Mouse (Mus musculus) limb, embryonic 15.5 days (tissue): ENCODE measurements around the gene Mrps34. TPM values are rescaled to one million over a fixed set of nuclear protein-coding genes. Genes with fewer than 3 reads are reported as not detected.

Source experiments
- ATAC-seq: fragments of 200-750 bp; cut with Nextera tagmentation; 2 replicates; pipeline ENCODE4 v1.8.0; 2017; ENCODE audit warnings: low read depth, moderate TSS enrichment; ENCODE audit not compliant: insufficient number of reproducible peaks, low FRiP score, low TSS enrichment
- H3K27ac ChIP-seq: fragments of 300-500 bp; sonication (generic); 2 replicates; pipeline ENCODE4 v1.5.1; 2015; ENCODE audit warnings: moderate library complexity, mild to moderate bottlenecking, inconsistent platforms
- H3K27me3 ChIP-seq: fragments of 300-500 bp; sonication (generic); 2 replicates; pipeline ENCODE4 v1.6.1; 2015; ENCODE audit warnings: inconsistent platforms
- H3K36me3 ChIP-seq: fragments of 300-500 bp; sonication (generic); 2 replicates; pipeline ENCODE4 v1.6.1; 2015; ENCODE audit warnings: inconsistent platforms
- H3K4me1 ChIP-seq: fragments of 300-500 bp; sonication (generic); 2 replicates; pipeline ENCODE4 v1.6.1; 2015; ENCODE audit warnings: inconsistent platforms
- H3K4me2 ChIP-seq: fragments of 300-500 bp; sonication (generic); 2 replicates; pipeline ENCODE4 v1.6.1; 2015; ENCODE audit warnings: mild to moderate bottlenecking, inconsistent platforms
- H3K4me3 ChIP-seq: fragments of 300-500 bp; sonication (generic); 2 replicates; pipeline ENCODE4 v1.5.1; 2015; ENCODE audit warnings: mild to moderate bottlenecking, inconsistent platforms
- H3K9ac ChIP-seq: fragments of 300-500 bp; sonication (generic); 2 replicates; pipeline ENCODE4 v1.6.1; 2015; ENCODE audit warnings: inconsistent platforms
- H3K9me3 ChIP-seq: fragments of 300-500 bp; sonication (generic); 2 replicates; pipeline ENCODE4 v1.6.1; 2016; ENCODE audit warnings: inconsistent platforms
- WGBS: fragments of 180-500 bp; shearing (Covaris S2); methylation state at CpG from one replicate; pipeline ENCODE4 v1.1.7; 2015; 5-methylcytosine and 5-hydroxymethylcytosine counted together
- polyA plus RNA-seq: library from polyadenylated mRNA; unstranded; fragments of >200 nt; fragmentation: Nextera tagmentation; extraction: Ambion mirVana; gene quantifications from 2 replicates; pipeline ENCODE4 v1.2.1, GENCODE M21; 2015

The Mrps34 gene
- polyA plus RNA-seq, 1 experiment from 2014 or later: 81.9 TPM

- Histone ChIP-seq H3K4me2 (peak overlapping the region; percentile 95), H3K27ac (peak overlapping the region; percentile 89), H3K36me3 (peaks cover 67% of the 10 kb centered on the region), H3K4me1 (peaks cover 40% of the 10 kb centered on the region), H3K9me3 (no peaks in the 10 kb centered on the region), H3K4me3 (peak overlapping the region; percentile 90), H3K9ac (peak overlapping the region; percentile 92), H3K27me3 (no peaks in the 10 kb centered on the region)
- ATAC-seq: no peak
- 11% methylated on average over 23 of the region's 23 CpGs for WGBS
These were observed 790 bp downstream of the Mrps34 start for GRCm38 (mm10) chr17:24895571-24896240.

- peak within 1 kb of the TSS; percentile 90 for H3K4me3 ChIP-seq
- peaks cover 40% of the 10 kb centered on the region for H3K4me1 ChIP-seq
- no peaks in the 10 kb centered on the region for H3K9me3 ChIP-seq
- no peaks in the 10 kb centered on the region for H3K27me3 ChIP-seq
- peaks cover 67% of the 10 kb centered on the region for H3K36me3 ChIP-seq
- peak within 1 kb of the TSS; percentile 89 for H3K27ac ChIP-seq
- WGBS: 1% methylated on average over 50 of the region's 50 CpGs
- H3K9ac ChIP-seq: peak within 1 kb of the TSS; percentile 92
- no peak for ATAC-seq
- peak within 1 kb of the TSS; percentile 95 for H3K4me2 ChIP-seq
These were observed 1.5 kb downstream of the Mrps34 start, which contains the start of gene Nme3 for GRCm38 (mm10) chr17:24896241-24896992. Gene Nme3 (plus strand): TSS chr17:24896500.

- ATAC-seq: no peak
- WGBS: 34% methylated on average over 11 of the region's 11 CpGs
- H3K4me3 ChIP-seq: peak overlapping the region; percentile 90
- H3K27me3 ChIP-seq: no peaks in the 10 kb centered on the region
- peak overlapping the region; percentile 95 for H3K4me2 ChIP-seq
- peak overlapping the region; percentile 89 for H3K27ac ChIP-seq
- H3K9me3 ChIP-seq: no peaks in the 10 kb centered on the region
- peaks cover 68% of the 10 kb centered on the region for H3K36me3 ChIP-seq
- H3K9ac ChIP-seq: peak overlapping the region; percentile 92
- H3K4me1 ChIP-seq: peaks cover 40% of the 10 kb centered on the region
These were observed 2.0 kb downstream of the Mrps34 start for GRCm38 (mm10) chr17:24896993-24897269.

- Histone ChIP-seq H3K27me3 (no peaks in the 10 kb centered on the region), H3K4me3 (peak overlapping the region; percentile 90), H3K4me1 (peaks cover 40% of the 10 kb centered on the region), H3K36me3 (peaks cover 68% of the 10 kb centered on the region), H3K4me2 (0 out of 2 replicates have a peak overlapping the region, but pooled peaks have one; percentile 10), H3K9me3 (no peaks in the 10 kb centered on the region), H3K27ac (no peak overlapping the region), H3K9ac (no peak overlapping the region)
- ATAC-seq: no peak
- WGBS: 82% methylated on average over 4 of the region's 4 CpGs
These were observed 2.7 kb downstream of the Mrps34 start for GRCm38 (mm10) chr17:24897600-24897999.

- Histone ChIP-seq H3K4me2 (0 out of 2 replicates have a peak overlapping the region, but pooled peaks have one; percentile 10), H3K27me3 (no peaks in the 10 kb centered on the region), H3K4me3 (no peak overlapping the region), H3K4me1 (peaks cover 40% of the 10 kb centered on the region), H3K27ac (no peak overlapping the region), H3K9me3 (no peaks in the 10 kb centered on the region), H3K9ac (no peak overlapping the region), H3K36me3 (peaks cover 68% of the 10 kb centered on the region)
- 78% methylated on average over 4 of the region's 4 CpGs for WGBS
- ATAC-seq: no peak
These were observed 3.3 kb downstream of the Mrps34 start for GRCm38 (mm10) chr17:24898041-24898854.

- H3K4me3 ChIP-seq: no peak overlapping the region
- 76% methylated on average over 5 of the region's 5 CpGs for WGBS
- no peak overlapping the region for H3K9ac ChIP-seq
- H3K27me3 ChIP-seq: no peaks in the 10 kb centered on the region
- no peak for ATAC-seq
- no peaks in the 10 kb centered on the region for H3K9me3 ChIP-seq
- H3K27ac ChIP-seq: no peak overlapping the region
- H3K4me2 ChIP-seq: no peak overlapping the region
- peaks cover 31% of the 10 kb centered on the region for H3K4me1 ChIP-seq
- H3K36me3 ChIP-seq: peaks cover 72% of the 10 kb centered on the region
These were observed 4.2 kb downstream of the Mrps34 start for GRCm38 (mm10) chr17:24899153-24899552.

GRCm38 (mm10) chr17:24900014-24900413 lies 5.1 kb downstream of the Mrps34 start:
- Histone ChIP-seq H3K27ac (no peak overlapping the region), H3K4me2 (no peak overlapping the region), H3K9ac (no peak overlapping the region), H3K27me3 (no peaks in the 10 kb centered on the region), H3K9me3 (no peaks in the 10 kb centered on the region), H3K4me1 (peaks cover 27% of the 10 kb centered on the region), H3K36me3 (peaks cover 80% of the 10 kb centered on the region), H3K4me3 (no peak overlapping the region)
- no peak for ATAC-seq
- 89% methylated on average over 6 of the region's 6 CpGs for WGBS

- ATAC-seq: no peak
- Histone ChIP-seq H3K9ac (no peak overlapping the region), H3K27ac (no peak overlapping the region), H3K9me3 (no peaks in the 10 kb centered on the region), H3K27me3 (no peaks in the 10 kb centered on the region), H3K4me2 (no peak overlapping the region), H3K36me3 (peaks cover 100% of the 10 kb centered on the region), H3K4me3 (no peak overlapping the region), H3K4me1 (peaks cover 9% of the 10 kb centered on the region)
- WGBS: 95% methylated on average over 5 of the region's 5 CpGs
These were observed 7.2 kb downstream of the Mrps34 start for GRCm38 (mm10) chr17:24902124-24902523.

GRCm38 (mm10) chr17:24902671-24903474 lies 8.0 kb downstream of the Mrps34 start:
- peaks cover 100% of the 10 kb centered on the region for H3K36me3 ChIP-seq
- 70% methylated on average over 9 of the region's 9 CpGs for WGBS

GRCm38 (mm10) chr17:24903767-24904166 lies 8.9 kb downstream of the Mrps34 start:
- 89% methylated on average over 9 of the region's 9 CpGs for WGBS

More at GRCm38 (mm10) chr17:24902671-24903474, 8.0 kb downstream of the Mrps34 start:
- peaks cover 2% of the 10 kb centered on the region for H3K4me1 ChIP-seq
- H3K9ac ChIP-seq: no peak overlapping the region
- H3K27me3 ChIP-seq: no peaks in the 10 kb centered on the region
- no peak overlapping the region for H3K27ac ChIP-seq
- no peaks in the 10 kb centered on the region for H3K9me3 ChIP-seq
- H3K4me3 ChIP-seq: no peak overlapping the region
- no peak overlapping the region for H3K4me2 ChIP-seq
- no peak for ATAC-seq

GRCm38 (mm10) chr17:24907591-24907990 lies 12.7 kb downstream of the Mrps34 start:
- no peaks in the 10 kb centered on the region for H3K27me3 ChIP-seq
- no peak overlapping the region for H3K4me2 ChIP-seq
- no peak for ATAC-seq
- no peak overlapping the region for H3K27ac ChIP-seq
- H3K36me3 ChIP-seq: peaks cover 99% of the 10 kb centered on the region
- 96% methylated on average over 2 of the region's 2 CpGs for WGBS
- no peak overlapping the region for H3K9ac ChIP-seq
- H3K4me3 ChIP-seq: no peak overlapping the region
- H3K9me3 ChIP-seq: no peaks in the 10 kb centered on the region
- H3K4me1 ChIP-seq: no peaks in the 10 kb centered on the region

More at GRCm38 (mm10) chr17:24903767-24904166, 8.9 kb downstream of the Mrps34 start:
- H3K4me1 ChIP-seq: no peaks in the 10 kb centered on the region
- peaks cover 100% of the 10 kb centered on the region for H3K36me3 ChIP-seq
- no peak overlapping the region for H3K4me3 ChIP-seq
- H3K27me3 ChIP-seq: no peaks in the 10 kb centered on the region
- ATAC-seq: no peak
- no peak overlapping the region for H3K4me2 ChIP-seq
- no peak overlapping the region for H3K27ac ChIP-seq
- no peaks in the 10 kb centered on the region for H3K9me3 ChIP-seq
- no peak overlapping the region for H3K9ac ChIP-seq
